Mouse (Mus musculus) retina, postnatal 7 days (tissue): ENCODE data around the gene Hormad1.

ENCODE experiments used
- DNase-seq: peaks from one replicate; pipeline ENCODE4 v3.0.0-alpha.2; 2012; ENCODE audit warnings: low read depth, low spot score

The Hormad1 gene

DNA sequence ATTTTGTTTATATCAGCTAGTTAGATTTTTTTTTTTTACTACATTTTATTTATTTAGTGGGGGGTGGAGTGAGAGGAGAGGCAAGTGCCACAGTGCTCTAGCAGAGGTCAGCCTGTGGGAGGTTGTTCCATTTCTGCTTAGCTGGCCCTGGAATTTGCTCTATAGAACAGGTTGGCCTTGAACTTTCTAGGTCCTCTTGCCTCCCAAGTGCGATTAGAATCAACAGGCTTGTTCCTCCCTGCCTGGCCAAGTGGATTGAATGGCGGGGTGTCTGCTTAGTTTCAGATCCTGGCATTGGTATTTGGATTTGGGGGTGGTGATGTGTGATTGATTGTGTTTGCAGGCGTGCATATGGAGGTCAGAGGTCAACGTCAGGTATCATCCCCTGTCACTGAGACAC, 76.6 kb downstream of the Hormad1 start:
- no peak for DNase-seq
